Mouse (Mus musculus) spleen, adult 2 months (tissue): ENCODE data around the gene Ttc29. TPM values are rescaled to one million over a fixed set of nuclear protein-coding genes. Genes with fewer than 3 reads are reported as not detected.

Experiments
- DNase-seq, 2 experiments: peaks; one replicate each; pipeline versions ENCODE4 v3.0.0 to v3.0.0-alpha.2; 2012 to 2021; ENCODE audit warnings: low spot score in 2 of 2, low read depth in 1 of 2
- H3K27ac ChIP-seq: fragments of 200-500 bp; 2 replicates; pipeline ENCODE4 v1.5.1; 2012; ENCODE audit warnings: low read length, inconsistent platforms; ENCODE audit not compliant: insufficient read depth
- H3K27me3 ChIP-seq: fragments of 200-500 bp; 2 replicates; pipeline ENCODE4 v1.6.1; 2012; ENCODE audit warnings: mild to moderate bottlenecking, moderate library complexity, low read length, inconsistent platforms; ENCODE audit not compliant: control insufficient read depth, insufficient read depth
- H3K36me3 ChIP-seq: fragments of 200-500 bp; 2 replicates; pipeline ENCODE4 v1.6.1; 2012; ENCODE audit warnings: mild to moderate bottlenecking, low read length, inconsistent platforms; ENCODE audit not compliant: control insufficient read depth, insufficient read depth
- H3K4me1 ChIP-seq: fragments of 200-500 bp; 2 replicates; pipeline ENCODE4 v1.6.1; 2011; ENCODE audit warnings: inconsistent platforms; ENCODE audit not compliant: control insufficient read depth, insufficient read depth, insufficient read length
- H3K4me3 ChIP-seq: fragments of 200-500 bp; 2 replicates; pipeline ENCODE4 v1.5.1; 2011; ENCODE audit warnings: mild to moderate bottlenecking, inconsistent platforms; ENCODE audit not compliant: insufficient read depth, insufficient read length; ENCODE audit errors: extremely low read depth
- CTCF ChIP-seq: fragments of 200-500 bp; IDR thresholded peaks from 2 replicates; pipeline ENCODE4 v1.5.1; 2011; ENCODE audit warnings: mild to moderate bottlenecking, inconsistent platforms; ENCODE audit not compliant: insufficient read depth, insufficient read length, insufficient replicate concordance; ENCODE audit errors: extremely low read depth
- POLR2A ChIP-seq: fragments of 200-500 bp; IDR thresholded peaks from 2 replicates; pipeline ENCODE4 v1.6.1; 2011; ENCODE audit warnings: low read depth, low read length, inconsistent platforms
- WGBS: fragments of 180-500 bp; shearing (Covaris S2); methylation state at CpG from one replicate; pipeline ENCODE4 v1.1.7; 2018; 5-methylcytosine and 5-hydroxymethylcytosine counted together
- polyA plus RNA-seq: library from polyadenylated mRNA; depleted of rRNA; stranded (reverse); fragments of >200 nt; gene quantifications from 2 replicates; pipeline ENCODE4 v1.2.3, GENCODE M21; 2012

The Ttc29 gene
- polyA plus RNA-seq, 1 experiment = not detected

- 17% methylated on average over 4 of the region's 4 CpGs for WGBS
- TF ChIP-seq POLR2A = no peak
- no peak for TF ChIP-seq CTCF
- H3K36me3 ChIP-seq = no peaks in the 10 kb centered on the region
These were observed 41.3 kb downstream of the Ttc29 start for GRCm38 (mm10) chr8:78254374-78254773.

DNA sequence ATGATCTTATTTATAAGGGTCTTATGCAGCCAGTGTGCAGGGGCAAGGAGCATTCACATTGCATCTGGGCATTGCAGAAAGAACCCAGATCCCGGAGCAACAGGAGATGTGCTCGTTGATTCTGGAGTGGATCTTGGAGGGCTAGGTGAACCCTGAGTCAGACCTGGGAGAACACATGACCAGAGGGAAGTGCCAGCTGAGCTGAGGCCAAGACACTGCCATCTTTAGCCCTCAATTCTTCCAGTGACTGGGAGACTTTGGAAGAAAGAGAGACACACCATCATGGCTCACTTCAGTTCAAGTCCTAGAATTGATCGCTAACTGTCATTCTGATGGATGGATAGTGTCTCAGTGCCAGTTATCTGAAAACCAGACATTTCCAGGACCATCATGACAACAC lies 41.9 kb downstream of the Ttc29 start:
- no peak for DNase-seq
- no peak for TF ChIP-seq CTCF
- no peak for TF ChIP-seq POLR2A
- WGBS = 92% methylated on average over 3 of the region's 3 CpGs
- Histone ChIP-seq H3K27ac (no peak overlapping the region), H3K4me1 (no peaks in the 10 kb centered on the region), H3K36me3 (no peaks in the 10 kb centered on the region), H3K4me3 (no peak overlapping the region), H3K27me3 (no peaks in the 10 kb centered on the region)

More at GRCm38 (mm10) chr8:78254374-78254773, 41.3 kb downstream of the Ttc29 start:
- no peak for DNase-seq
- no peak overlapping the region for H3K27ac ChIP-seq
- H3K27me3 ChIP-seq = no peaks in the 10 kb centered on the region
- H3K4me3 ChIP-seq = no peak overlapping the region
- no peaks in the 10 kb centered on the region for H3K4me1 ChIP-seq

- no peak for TF ChIP-seq CTCF
- no peak for TF ChIP-seq POLR2A
- Histone ChIP-seq H3K27me3 (no peaks in the 10 kb centered on the region), H3K4me3 (no peak overlapping the region), H3K27ac (no peak overlapping the region), H3K36me3 (no peaks in the 10 kb centered on the region), H3K4me1 (no peaks in the 10 kb centered on the region)
- DNase-seq = no peak
- 85% methylated on average over 5 of the region's 5 CpGs for WGBS
These were observed 52.4 kb downstream of the Ttc29 start for GRCm38 (mm10) chr8:78265506-78265905.

DNA sequence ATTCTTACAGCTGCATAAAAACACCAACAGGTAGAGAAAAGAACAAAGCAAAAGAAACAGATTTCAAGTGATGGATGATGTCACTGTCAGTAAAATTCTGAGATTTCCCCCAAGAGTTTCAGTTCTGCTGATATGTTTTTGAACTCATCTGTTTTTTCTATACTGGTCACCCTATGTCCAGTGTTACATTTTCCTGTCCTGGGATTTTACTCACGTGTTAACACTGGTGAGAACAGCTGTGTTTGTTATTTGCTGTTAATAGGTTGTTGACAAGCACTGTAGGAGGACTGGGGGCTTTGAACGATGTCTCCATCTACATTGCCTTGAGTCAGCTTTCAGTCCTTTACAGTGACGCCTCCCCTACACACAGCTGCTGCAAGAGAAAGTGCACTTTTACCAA lies 53.1 kb downstream of the Ttc29 start:
- Histone ChIP-seq H3K27ac (no peak overlapping the region), H3K27me3 (no peaks in the 10 kb centered on the region), H3K36me3 (no peaks in the 10 kb centered on the region), H3K4me1 (no peaks in the 10 kb centered on the region), H3K4me3 (no peak overlapping the region)
- DNase-seq = no peak
- 58% methylated on average over 3 of the region's 3 CpGs for WGBS
- TF ChIP-seq POLR2A = no peak
- TF ChIP-seq CTCF = no peak

DNA sequence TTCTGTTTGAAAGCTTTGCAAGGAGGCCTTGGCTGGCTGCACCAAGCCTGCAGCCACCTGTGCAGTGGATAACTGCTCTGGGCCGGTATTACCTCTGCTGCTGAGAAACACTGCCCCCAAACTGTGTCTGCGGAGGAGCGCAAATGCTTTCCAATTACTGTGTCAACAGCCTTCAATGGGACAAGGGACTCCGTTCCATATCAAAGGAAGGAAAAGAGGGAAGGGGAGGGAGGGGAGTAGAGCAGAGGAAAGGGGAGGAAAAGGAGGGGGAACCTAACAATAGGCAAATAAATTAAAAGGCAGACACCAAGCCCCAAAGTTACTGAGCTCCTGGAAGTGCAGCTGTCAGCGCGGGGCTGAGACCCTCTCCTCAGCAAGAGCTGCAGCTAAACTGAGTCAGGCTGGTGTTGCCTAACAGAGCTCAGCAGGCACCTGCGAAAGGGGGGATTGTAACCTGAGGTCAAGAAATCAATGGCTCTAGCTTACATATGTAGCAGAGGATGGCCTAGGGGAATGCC lies 54.9 kb downstream of the Ttc29 start:
- H3K36me3 ChIP-seq = no peaks in the 10 kb centered on the region
- 69% methylated on average over 7 of the region's 7 CpGs for WGBS
- no peaks in the 10 kb centered on the region for H3K27me3 ChIP-seq
- no peaks in the 10 kb centered on the region for H3K4me1 ChIP-seq
- TF ChIP-seq CTCF (no peak), POLR2A (no peak)
- no peak overlapping the region for H3K27ac ChIP-seq
- DNase-seq = no peak
- no peak overlapping the region for H3K4me3 ChIP-seq

DNA sequence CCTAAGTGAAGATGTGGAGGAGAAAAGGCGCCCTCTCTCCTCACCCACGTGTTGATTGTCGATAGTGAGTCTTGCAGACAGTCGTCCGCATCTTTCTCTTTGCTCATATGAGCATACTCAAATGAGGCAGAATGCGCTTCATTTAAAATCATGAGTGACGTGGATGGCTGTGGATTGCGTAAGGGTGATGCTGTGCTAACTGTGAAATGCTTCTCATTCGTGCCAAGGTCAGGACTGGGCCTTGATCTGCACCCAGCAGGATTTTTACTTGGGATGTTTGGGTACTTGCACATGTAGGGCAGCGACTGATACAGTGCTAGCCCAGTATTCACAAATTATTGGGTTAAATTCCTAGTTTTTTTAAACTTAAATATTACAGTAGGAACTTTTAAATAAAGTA lies 56.2 kb downstream of the Ttc29 start:
- no peaks in the 10 kb centered on the region for H3K27me3 ChIP-seq
- TF ChIP-seq CTCF = no peak
- no peak for TF ChIP-seq POLR2A
- H3K36me3 ChIP-seq = no peaks in the 10 kb centered on the region
- no peak overlapping the region for H3K27ac ChIP-seq
- DNase-seq = no peak
- 91% methylated on average over 10 of the region's 10 CpGs for WGBS
- H3K4me3 ChIP-seq = no peak overlapping the region
- H3K4me1 ChIP-seq = no peaks in the 10 kb centered on the region

GRCm38 (mm10) chr8:78271391-78271790 lies 58.3 kb downstream of the Ttc29 start:
- no peak overlapping the region for H3K4me3 ChIP-seq
- no peak for TF ChIP-seq POLR2A
- TF ChIP-seq CTCF = no peak
- no peak overlapping the region for H3K27ac ChIP-seq
- H3K27me3 ChIP-seq = no peaks in the 10 kb centered on the region
- no peaks in the 10 kb centered on the region for H3K36me3 ChIP-seq
- H3K4me1 ChIP-seq = no peaks in the 10 kb centered on the region
- WGBS = 60% methylated on average over 5 of the region's 5 CpGs
- no peak for DNase-seq
